In genomic region chr17:12372021-12372420, GRCm38 (mm10) we compare ENCODE assay signal across 9 mouse cellular contexts. TPM values are rescaled to one million over a fixed set of nuclear protein-coding genes. Genes with fewer than 3 reads are reported as not detected.
DNase-seq lines count a peak whose midpoint lies in the region; ATAC-seq and TF ChIP-seq lines count a peak whose summit lies in the region.
"Had no signal": no experiment of that assay in that cellular context is flagged by ENCODE, and none has a peak within 500 bp of the region (broad histone marks: within the 10 kb centered on the region; RNA-seq: fewer than 3 reads in every experiment).

No protein-coding gene starts in this region.

- 13% methylated on average over 4 of the region's 4 CpGs for WGBS in embryonic facial prominence, embryonic 14.5 days
- WGBS in kidney, embryonic 16.5 days = 20% methylated on average over 4 of the region's 4 CpGs
- 13% methylated on average over 4 of the region's 4 CpGs for WGBS in liver, embryonic 12.5 days (ENCODE audit: insufficient replicate concordance)
- WGBS in stomach, postnatal 0 days = 14% methylated on average over 4 of the region's 4 CpGs

- no peak overlapping the region for H3K4me3 ChIP-seq in C2C12 (ENCODE audit: insufficient read depth, poor library complexity, severe bottlenecking)
- H3K4me3 ChIP-seq in embryonic facial prominence, embryonic 14.5 days (ENCODE audit: low read depth, low read length) = no peak overlapping the region
- H3K4me3 ChIP-seq in kidney, embryonic 16.5 days (ENCODE audit: low read length) = no peak overlapping the region; the same call in 1 of the 2 replicates
- peak overlapping the region; percentile 34 for H3K4me3 ChIP-seq in liver, embryonic 12.5 days
- no peak overlapping the region for H3K4me3 ChIP-seq in stomach, postnatal 0 days (ENCODE audit: low read depth, low read length)

- peak; percentile 72 to 85 for DNase-seq in adrenal gland, postnatal 36 days
- DNase-seq in embryonic facial prominence, embryonic 14.5 days (ENCODE audit: low spot score) = peak; percentile 80
- peak; percentile 59 for DNase-seq in heart, adult 8-10 months (ENCODE audit: low spot score)
- DNase-seq in natural killer cell, adult 2 months (ENCODE audit: low spot score in 2 of 2) = peak; percentile 72 to 77
- DNase-seq in stomach, postnatal 0 days (ENCODE audit: low spot score) = peak; percentile 79

- 0 out of 2 replicates have a peak, but pooled peaks cover 2% of the 10 kb centered on the region for H3K4me1 ChIP-seq in embryonic facial prominence, embryonic 14.5 days (ENCODE audit: control insufficient read depth, insufficient read depth, low read length)
- peaks cover 6% of the 10 kb centered on the region; the same call in 1 of the 2 replicates for H3K4me1 ChIP-seq in kidney, embryonic 16.5 days (ENCODE audit: insufficient read depth, low read length)
- peaks cover 21% of the 10 kb centered on the region for H3K4me1 ChIP-seq in liver, embryonic 12.5 days
- H3K4me1 ChIP-seq in stomach, postnatal 0 days (replicated peaks; ENCODE audit: control insufficient read depth, insufficient read depth) = no peaks in the 10 kb centered on the region; the same call in 1 of the 2 replicates

- no peaks in the 10 kb centered on the region for H3K9me3 ChIP-seq in embryonic facial prominence, embryonic 14.5 days (ENCODE audit: control insufficient read depth, low read length)
- no peaks in the 10 kb centered on the region for H3K9me3 ChIP-seq in kidney, embryonic 16.5 days (ENCODE audit: low read length)
- no peaks in the 10 kb centered on the region for H3K9me3 ChIP-seq in liver, embryonic 12.5 days (replicated peaks)
- no peaks in the 10 kb centered on the region for H3K9me3 ChIP-seq in stomach, postnatal 0 days (ENCODE audit: control insufficient read depth, low read length)

- TF ChIP-seq EP300 in stomach, postnatal 0 days (optimal IDR thresholded peaks at IDR 0.05) = no peak

- ATAC-seq in embryonic facial prominence, embryonic 14.5 days (ENCODE audit: low read depth) = peak; percentile 58; the same call in 1 of the 2 replicates
- ATAC-seq in kidney, embryonic 16.5 days (ENCODE audit: low FRiP score, low TSS enrichment) = 0 out of 2 replicates have a peak, but pooled peaks have one; percentile 44
- peak; percentile 24; the same call in 1 of the 2 replicates for ATAC-seq in liver, embryonic 12.5 days
- peak; percentile 55 for ATAC-seq in stomach, postnatal 0 days (ENCODE audit: low FRiP score, low TSS enrichment)

- H3K27ac ChIP-seq in embryonic facial prominence, embryonic 14.5 days (replicated peaks; ENCODE audit: low read depth, low read length) = no peak overlapping the region
- no peak overlapping the region for H3K27ac ChIP-seq in kidney, embryonic 16.5 days (ENCODE audit: low read length)
- H3K27ac ChIP-seq in liver, embryonic 12.5 days = no peak overlapping the region
- H3K27ac ChIP-seq in stomach, postnatal 0 days (replicated peaks) = no peak overlapping the region

- H3K4me2 ChIP-seq in embryonic facial prominence, embryonic 14.5 days (ENCODE audit: low read depth, low read length) = no peak overlapping the region
- peak overlapping the region; percentile 45 for H3K4me2 ChIP-seq in kidney, embryonic 16.5 days (replicated peaks; ENCODE audit: low read depth, low read length)
- H3K4me2 ChIP-seq in liver, embryonic 12.5 days = peak overlapping the region; percentile 65
- H3K4me2 ChIP-seq in stomach, postnatal 0 days (replicated peaks; ENCODE audit: low read depth) = peak overlapping the region; percentile 40

- TF ChIP-seq CTCF in C2C12 (IDR thresholded peaks at IDR 0.05; ENCODE audit: control insufficient read depth, insufficient read depth, insufficient read length) = peak; percentile 77
- TF ChIP-seq CTCF in stomach, postnatal 0 days (IDR thresholded peaks at IDR 0.05; ENCODE audit: low read depth) = peak; percentile 92

- H3K79me2 ChIP-seq in C2C12 (ENCODE audit: control insufficient read depth, insufficient read depth) = no peaks in the 10 kb centered on the region

- no peaks in the 10 kb centered on the region for H3K36me3 ChIP-seq in C2C12 (ENCODE audit: control insufficient read depth, insufficient read depth)
- no peaks in the 10 kb centered on the region for H3K36me3 ChIP-seq in embryonic facial prominence, embryonic 14.5 days (ENCODE audit: control insufficient read depth, insufficient read depth, low read length)
- no peaks in the 10 kb centered on the region for H3K36me3 ChIP-seq in kidney, embryonic 16.5 days (ENCODE audit: insufficient read depth, low read length)
- H3K36me3 ChIP-seq in liver, embryonic 12.5 days = no peaks in the 10 kb centered on the region
- no peaks in the 10 kb centered on the region for H3K36me3 ChIP-seq in stomach, postnatal 0 days (ENCODE audit: control insufficient read depth, insufficient read depth, low read length)

- no peaks in the 10 kb centered on the region for H3K27me3 ChIP-seq in C2C12 (ENCODE audit: control insufficient read depth, insufficient read depth, insufficient read length)
- H3K27me3 ChIP-seq in embryonic facial prominence, embryonic 14.5 days (replicated peaks; ENCODE audit: control insufficient read depth, insufficient read depth, low read length) = no peaks in the 10 kb centered on the region
- no peaks in the 10 kb centered on the region for H3K27me3 ChIP-seq in kidney, embryonic 16.5 days (ENCODE audit: insufficient read depth, low read length)
- peaks cover 12% of the 10 kb centered on the region for H3K27me3 ChIP-seq in liver, embryonic 12.5 days (replicated peaks)
- no peaks in the 10 kb centered on the region for H3K27me3 ChIP-seq in stomach, postnatal 0 days (ENCODE audit: control insufficient read depth, insufficient read depth, low read length)

- H3K9ac ChIP-seq in embryonic facial prominence, embryonic 14.5 days (ENCODE audit: low read depth, low read length) = no peak overlapping the region
- H3K9ac ChIP-seq in kidney, embryonic 16.5 days (replicated peaks; ENCODE audit: low read length) = no peak overlapping the region
- no peak overlapping the region for H3K9ac ChIP-seq in liver, embryonic 12.5 days
- no peak overlapping the region for H3K9ac ChIP-seq in stomach, postnatal 0 days (ENCODE audit: low read length)

- H3K79me3 ChIP-seq in C2C12 (ENCODE audit: low read depth) = no peaks in the 10 kb centered on the region

- no peak overlapping the region for H3ac ChIP-seq in C2C12 (ENCODE audit: control insufficient read depth, insufficient read length, low read depth)

TF ChIP-seq in C2C12, 6 proteins besides CTCF, POLR2A, EP300 and RAD21:
- no peak for TF ChIP-seq MAX (IDR thresholded peaks at IDR 0.05)
- no peak for TF ChIP-seq CEBPB (IDR thresholded peaks at IDR 0.05; ENCODE audit: low read depth)
- no peak for TF ChIP-seq USF1 (IDR thresholded peaks at IDR 0.05; ENCODE audit: low read depth)
- no peak for TF ChIP-seq MYOD1 (IDR thresholded peaks at IDR 0.05; ENCODE audit: control insufficient read depth, insufficient read length, low read depth)
- TF ChIP-seq FOSL1 (IDR thresholded peaks at IDR 0.05; ENCODE audit: insufficient read depth, low read length, poor library complexity, severe bottlenecking) = no peak
- no peak for TF ChIP-seq MYOG (IDR thresholded peaks at IDR 0.05; ENCODE audit: control insufficient read depth, extremely low read depth, insufficient read length)

RNA-seq across cellular contexts. Expression of gene Plg, which starts 6.4 kb away (rescaled TPM):
- polyA plus RNA-seq in C2C12 (2012; fragmentation: generic; extraction: Trizol) = 0.01 TPM
- under 1 TPM in 1 of 2 experiments, not detected in 1; 0.63 TPM for total RNA-seq in adrenal gland, postnatal 36 days (2021)
- polyA plus RNA-seq in embryonic facial prominence, embryonic 14.5 days (2014; fragmentation: Nextera tagmentation; extraction: Ambion mirVana) = not detected in 2 replicates
- not detected for total RNA-seq in heart, adult 8-10 months (2022)
- polyA plus RNA-seq in kidney, embryonic 16.5 days (2015; fragmentation: Nextera tagmentation; extraction: Ambion mirVana) = 0.75 and 1.0 TPM in 2 replicates
- polyA plus RNA-seq in liver, embryonic 12.5 days (2016; fragmentation: Nextera tagmentation; extraction: Ambion mirVana) = 139 and 140 TPM in 2 replicates
- 0.95 and 2.5 TPM in 2 replicates for polyA plus RNA-seq in stomach, postnatal 0 days (2015; fragmentation: Nextera tagmentation; extraction: Ambion mirVana)
- polyA plus RNA-seq: gonadal fat pad, adult 2 months had no signal

RNA-seq across cellular contexts. Expression of gene Map3k4, which starts 53.4 kb away (rescaled TPM):
- 20.9 TPM for polyA plus RNA-seq in C2C12 (2012; fragmentation: generic; extraction: Trizol)
- 10 to 100 TPM; 20.1 to 27.4 TPM for total RNA-seq in adrenal gland, postnatal 36 days (2021)
- polyA plus RNA-seq in embryonic facial prominence, embryonic 14.5 days (2014; fragmentation: Nextera tagmentation; extraction: Ambion mirVana) = 29.5 and 34.2 TPM in 2 replicates
- 10 to 100 TPM; 39.7 to 57.5 (median 49.8) TPM for total RNA-seq in heart, adult 8-10 months (2022)
- 36.0 and 38.8 TPM in 2 replicates for polyA plus RNA-seq in kidney, embryonic 16.5 days (2015; fragmentation: Nextera tagmentation; extraction: Ambion mirVana)
- polyA plus RNA-seq in liver, embryonic 12.5 days (2016; fragmentation: Nextera tagmentation; extraction: Ambion mirVana) = 23.0 and 24.2 TPM in 2 replicates
- 25.8 and 35.6 TPM in 2 replicates for polyA plus RNA-seq in stomach, postnatal 0 days (2015; fragmentation: Nextera tagmentation; extraction: Ambion mirVana)

Comparison
In these comparisons a context has a peak if more than half of its experiments do, and no peak if none do; other contexts are left out.
1. RNA of gene Plg, which starts 6.4 kb away (polyA plus RNA-seq): 139 to 140 TPM in liver, embryonic 12.5 days; 0.75 to 1.0 TPM in kidney, embryonic 16.5 days, 0.95 to 2.5 TPM in stomach, postnatal 0 days, not detected in embryonic facial prominence, embryonic 14.5 days and 0.01 TPM in C2C12 (single experiment); every median in the first group is over 10 times any median in the second.
2. Peak in every context shown above with its lines, with median percentiles within 50 percentile points of each other: DNase-seq and ATAC-seq.